Mouse (Mus musculus): ENCODE data around the gene Hectd1.
A peak's percentile ranks its signal among the peaks of the same experiment; 100 is the strongest.

The Hectd1 gene

GRCm38 (mm10) chr12:51829290-51830076, at the start of gene Hectd1:
Gene Hectd1, minus strand, starts transcription at chr12:51829536.
- peak; percentile 76 for DNase-seq (ENCODE audit: low spot score)

- DNase-seq (ENCODE audit: low spot score) = no peak
Observed at GRCm38 (mm10) chr12:51871446-51872144, 42.3 kb upstream of the Hectd1 start.

- DNase-seq (ENCODE audit: low spot score) = no peak
Observed at GRCm38 (mm10) chr12:51869511-51869910, 40.2 kb upstream of the Hectd1 start.

- DNase-seq (ENCODE audit: low spot score) = no peak
Observed at GRCm38 (mm10) chr12:51867076-51867475, 37.7 kb upstream of the Hectd1 start.

- DNase-seq (ENCODE audit: low spot score) = peak; percentile 48
Observed at GRCm38 (mm10) chr12:51866226-51866910, 37.0 kb upstream of the Hectd1 start.

GRCm38 (mm10) chr12:51865790-51866179, 36.4 kb upstream of the Hectd1 start:
- DNase-seq (ENCODE audit: low spot score) = peak; percentile 44

- peak; percentile 32 for DNase-seq (ENCODE audit: low spot score)
Observed at GRCm38 (mm10) chr12:51865061-51865789, 35.9 kb upstream of the Hectd1 start.

- DNase-seq (ENCODE audit: low spot score) = no peak
Observed at GRCm38 (mm10) chr12:51863116-51864002, 34.0 kb upstream of the Hectd1 start.

- no peak for DNase-seq (ENCODE audit: low spot score)
Observed at GRCm38 (mm10) chr12:51858134-51859028, 29.0 kb upstream of the Hectd1 start.

- DNase-seq (ENCODE audit: low spot score) = no peak
Observed at GRCm38 (mm10) chr12:51856768-51857295, 27.5 kb upstream of the Hectd1 start.

- no peak for DNase-seq (ENCODE audit: low spot score)
Observed at GRCm38 (mm10) chr12:51855872-51856271, 26.5 kb upstream of the Hectd1 start.

GRCm38 (mm10) chr12:51855453-51855852, 26.1 kb upstream of the Hectd1 start:
- DNase-seq (ENCODE audit: low spot score) = no peak

GRCm38 (mm10) chr12:51851617-51852016, 22.3 kb upstream of the Hectd1 start:
- DNase-seq (ENCODE audit: low spot score) = no peak

GRCm38 (mm10) chr12:51851155-51851554, 21.8 kb upstream of the Hectd1 start:
- DNase-seq (ENCODE audit: low spot score) = no peak

GRCm38 (mm10) chr12:51850339-51850738, 21.0 kb upstream of the Hectd1 start:
- no peak for DNase-seq (ENCODE audit: low spot score)

GRCm38 (mm10) chr12:51849902-51850301, 20.6 kb upstream of the Hectd1 start:
- DNase-seq (ENCODE audit: low spot score) = no peak

- peak; percentile 84 for DNase-seq (ENCODE audit: low spot score)
Observed at GRCm38 (mm10) chr12:51847953-51848680, 18.8 kb upstream of the Hectd1 start.

GRCm38 (mm10) chr12:51845261-51845660, 15.9 kb upstream of the Hectd1 start:
- DNase-seq (ENCODE audit: low spot score) = no peak

GRCm38 (mm10) chr12:51844771-51845256, 15.5 kb upstream of the Hectd1 start:
- DNase-seq (ENCODE audit: low spot score) = peak; percentile 95

Data from adipocyte (in vitro differentiated cells).